Mouse (Mus musculus) liver, postnatal 0 days (tissue): ENCODE data around the gene Lrch1.

Source experiments
- CTCF ChIP-seq: sonication (generic); IDR thresholded peaks from 2 replicates; pipeline ENCODE4 v1.5.1; 2016; ENCODE audit warnings: antibody characterized with exemption, low read depth
- EP300 ChIP-seq: IDR thresholded peaks from 2 replicates; pipeline ENCODE4 v1.6.1; 2016; ENCODE audit warnings: antibody characterized with exemption, low read depth, mild to moderate bottlenecking

- TF ChIP-seq CTCF (peak; percentile 22; the same call in 1 of the 2 replicates), EP300 (no peak)
These were observed at the start of gene Lrch1 for GRCm38 (mm10) chr14:74947376-74948013.
